Comparison of ENCODE assay signal across 8 mouse cellular contexts in the genomic region with DNA sequence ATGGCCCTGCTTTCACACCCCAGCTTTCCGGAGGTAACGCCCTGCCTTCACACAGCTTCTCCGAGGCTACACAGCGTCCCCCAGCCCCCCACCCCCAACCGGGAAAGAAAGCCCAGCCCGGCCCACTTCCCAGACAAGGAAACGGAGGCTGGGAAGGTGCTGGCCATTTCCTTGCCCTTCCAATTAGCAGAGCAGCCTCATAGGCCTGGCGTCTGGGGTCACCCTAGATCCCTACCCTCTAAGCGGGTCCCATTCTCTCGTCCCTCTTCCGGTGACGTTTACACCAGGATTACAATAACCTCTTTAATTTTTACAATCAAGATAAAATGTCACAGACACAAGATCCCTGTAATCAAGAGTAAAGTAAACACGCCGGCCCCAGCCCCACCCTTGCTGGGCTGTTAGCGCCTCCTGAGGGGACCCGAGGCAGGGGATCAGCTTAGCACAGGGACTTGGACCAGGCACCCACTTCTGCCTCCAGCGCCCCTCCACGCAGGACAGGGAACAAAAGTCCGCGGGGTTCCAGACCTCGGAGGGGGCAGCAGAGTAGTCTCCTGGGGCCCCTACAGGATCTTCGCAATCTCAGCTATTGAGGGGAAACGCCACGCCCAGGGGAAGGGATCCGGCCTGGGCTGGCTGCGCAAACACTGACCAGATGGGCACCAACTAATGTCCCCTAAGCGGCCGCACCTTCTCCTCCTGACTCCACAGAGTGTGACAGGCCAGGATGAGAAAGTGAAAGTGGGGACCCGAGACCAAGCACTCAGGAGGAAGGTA. TPM values are rescaled to one million over a fixed set of nuclear protein-coding genes. Genes with fewer than 3 reads are reported as not detected.
DNase-seq lines count a peak whose midpoint lies in the region; ATAC-seq and TF ChIP-seq lines count a peak whose summit lies in the region.

No protein-coding gene starts in this region.

- peak; percentile 45 for DNase-seq in MN1 (ENCODE audit: low spot score)
- DNase-seq in embryonic facial prominence, embryonic 14.5 days (ENCODE audit: low spot score) = no peak
- DNase-seq in hindbrain, postnatal 0 days (ENCODE audit: low spot score) = no peak
- no peak for DNase-seq in lung, embryonic 14.5 days
- no peak for DNase-seq in urinary bladder, postnatal 36 days (ENCODE audit: low spot score in 2 of 2)
- DNase-seq in adrenal gland, adult 8-10 months = no peak

- TF ChIP-seq CTCF in hindbrain, postnatal 0 days (IDR thresholded peaks at IDR 0.05; ENCODE audit: low read depth) = no peak
- no peak; the same call in 1 of the 2 replicates for TF ChIP-seq CTCF in lung, embryonic 14.5 days (IDR thresholded peaks at IDR 0.05; ENCODE audit: low read depth)

- H3K9me3 ChIP-seq in embryonic facial prominence, embryonic 14.5 days (ENCODE audit: control insufficient read depth, low read length) = no peaks in the 10 kb centered on the region
- H3K9me3 ChIP-seq in hindbrain, postnatal 0 days (ENCODE audit: low read length) = no peaks in the 10 kb centered on the region
- no peaks in the 10 kb centered on the region for H3K9me3 ChIP-seq in lung, embryonic 14.5 days (ENCODE audit: low read depth, low read length)
- H3K9me3 ChIP-seq in stomach, embryonic 16.5 days (replicated peaks; ENCODE audit: control insufficient read depth, low read length) = no peaks in the 10 kb centered on the region

- no peak for ATAC-seq in embryonic facial prominence, embryonic 14.5 days (ENCODE audit: low read depth)
- ATAC-seq in hindbrain, postnatal 0 days = no peak
- no peak for ATAC-seq in lung, embryonic 14.5 days (ENCODE audit: insufficient read depth)
- peak; percentile 22; the same call in 1 of the 2 replicates for ATAC-seq in stomach, embryonic 16.5 days (ENCODE audit: insufficient read depth, low FRiP score)
- no peak for ATAC-seq in megakaryocyte-erythroid progenitor cell, adult 5-6 weeks (replicated peaks; ENCODE audit: low FRiP score, low TSS enrichment, poor library complexity, severe bottlenecking)

- H3K36me3 ChIP-seq in embryonic facial prominence, embryonic 14.5 days (ENCODE audit: control insufficient read depth, insufficient read depth, low read length) = no peaks in the 10 kb centered on the region
- H3K36me3 ChIP-seq in hindbrain, postnatal 0 days (ENCODE audit: insufficient read depth, low read length) = no peaks in the 10 kb centered on the region
- H3K36me3 ChIP-seq in lung, embryonic 14.5 days (ENCODE audit: insufficient read depth) = no peaks in the 10 kb centered on the region
- H3K36me3 ChIP-seq in stomach, embryonic 16.5 days (ENCODE audit: control insufficient read depth, insufficient read depth, low read length) = no peaks in the 10 kb centered on the region

- H3K9ac ChIP-seq in embryonic facial prominence, embryonic 14.5 days (ENCODE audit: low read depth, low read length) = peak overlapping the region; percentile 14; the same call in 1 of the 2 replicates
- H3K9ac ChIP-seq in hindbrain, postnatal 0 days (replicated peaks; ENCODE audit: low read length) = no peak overlapping the region
- peak overlapping the region; percentile 20; the same call in 1 of the 2 replicates for H3K9ac ChIP-seq in lung, embryonic 14.5 days
- H3K9ac ChIP-seq in stomach, embryonic 16.5 days (ENCODE audit: low read length) = peak overlapping the region; percentile 48

- H3K27me3 ChIP-seq in embryonic facial prominence, embryonic 14.5 days (replicated peaks; ENCODE audit: control insufficient read depth, insufficient read depth, low read length) = peaks cover 55% of the 10 kb centered on the region
- peaks cover 15% of the 10 kb centered on the region; the same call in 1 of the 2 replicates for H3K27me3 ChIP-seq in hindbrain, postnatal 0 days (ENCODE audit: insufficient read depth, low read length)
- peaks cover 53% of the 10 kb centered on the region for H3K27me3 ChIP-seq in lung, embryonic 14.5 days (ENCODE audit: insufficient read depth, low read length)
- peaks cover 21% of the 10 kb centered on the region for H3K27me3 ChIP-seq in stomach, embryonic 16.5 days (ENCODE audit: control insufficient read depth, insufficient read depth, low read length)

- no peaks in the 10 kb centered on the region for H3K4me1 ChIP-seq in embryonic facial prominence, embryonic 14.5 days (ENCODE audit: control insufficient read depth, insufficient read depth, low read length)
- no peaks in the 10 kb centered on the region for H3K4me1 ChIP-seq in hindbrain, postnatal 0 days (ENCODE audit: insufficient read depth, low read length)
- H3K4me1 ChIP-seq in lung, embryonic 14.5 days (ENCODE audit: insufficient read depth) = no peaks in the 10 kb centered on the region
- peaks cover 15% of the 10 kb centered on the region for H3K4me1 ChIP-seq in stomach, embryonic 16.5 days (ENCODE audit: control insufficient read depth, insufficient read depth, low read length)

- H3K27ac ChIP-seq in embryonic facial prominence, embryonic 14.5 days (replicated peaks; ENCODE audit: low read depth, low read length) = no peak overlapping the region
- H3K27ac ChIP-seq in hindbrain, postnatal 0 days = no peak overlapping the region
- H3K27ac ChIP-seq in lung, embryonic 14.5 days (ENCODE audit: low read depth) = no peak overlapping the region
- 0 out of 2 replicates have a peak overlapping the region, but pooled peaks have one; percentile 26 for H3K27ac ChIP-seq in stomach, embryonic 16.5 days (ENCODE audit: low read length)

- H3K4me2 ChIP-seq in embryonic facial prominence, embryonic 14.5 days (ENCODE audit: low read depth, low read length) = peak overlapping the region; percentile 39
- H3K4me2 ChIP-seq in hindbrain, postnatal 0 days (ENCODE audit: low read depth, low read length) = peak overlapping the region; percentile 37; the same call in 1 of the 2 replicates
- peak overlapping the region; percentile 53 for H3K4me2 ChIP-seq in lung, embryonic 14.5 days
- H3K4me2 ChIP-seq in stomach, embryonic 16.5 days (ENCODE audit: low read depth, low read length) = peak overlapping the region; percentile 53

- H3K4me3 ChIP-seq in embryonic facial prominence, embryonic 14.5 days (ENCODE audit: low read depth, low read length) = peak overlapping the region; percentile 24
- peak overlapping the region; percentile 16; the same call in 1 of the 2 replicates for H3K4me3 ChIP-seq in hindbrain, postnatal 0 days (ENCODE audit: low read length)
- H3K4me3 ChIP-seq in lung, embryonic 14.5 days (ENCODE audit: low read depth, low read length) = peak overlapping the region; percentile 21
- H3K4me3 ChIP-seq in stomach, embryonic 16.5 days (replicated peaks; ENCODE audit: low read length) = peak overlapping the region; percentile 46

- 10% methylated on average over 29 of the region's 29 CpGs for WGBS in embryonic facial prominence, embryonic 14.5 days
- 13% methylated on average over 29 of the region's 29 CpGs for WGBS in hindbrain, postnatal 0 days
- WGBS in lung, embryonic 14.5 days = 5% methylated on average over 29 of the region's 29 CpGs
- 6% methylated on average over 29 of the region's 29 CpGs for WGBS in stomach, embryonic 16.5 days

RNA-seq across cellular contexts. Expression of gene B3gnt3, which starts 0.9 kb away (rescaled TPM):
- polyA plus RNA-seq in embryonic facial prominence, embryonic 14.5 days (2014; fragmentation: Nextera tagmentation; extraction: Ambion mirVana) = 0.84 and 0.87 TPM in 2 replicates
- 0.42 and 0.50 TPM in 2 replicates for total RNA-seq in hindbrain, postnatal 0 days (2014; rRNA removed)
- 0.52 and 0.60 TPM in 2 replicates for polyA plus RNA-seq in hindbrain, postnatal 0 days (2015; fragmentation: Nextera tagmentation; extraction: Ambion mirVana)
- polyA plus RNA-seq in lung, embryonic 14.5 days (2014; fragmentation: Nextera tagmentation; extraction: Ambion mirVana) = 2.1 and 2.3 TPM in 2 replicates
- 12.2 and 15.0 TPM in 2 replicates for polyA plus RNA-seq in stomach, embryonic 16.5 days (2015; fragmentation: Nextera tagmentation; extraction: Ambion mirVana)
- 0.42 and 0.79 TPM in 2 replicates for total RNA-seq in megakaryocyte-erythroid progenitor cell, adult 5-6 weeks (2014; fragmentation: Nextera tagmentation)
- 0.30 and 0.99 TPM in 2 replicates for total RNA-seq in megakaryocyte-erythroid progenitor cell, adult 5-6 weeks (2017)
- 1 to 10 TPM; 3.0 to 5.1 (median 4.4) TPM for total RNA-seq in adrenal gland, adult 8-10 months (2022)

RNA-seq across cellular contexts. Expression of gene Insl3, which starts 11.7 kb away (rescaled TPM):
- polyA plus RNA-seq in embryonic facial prominence, embryonic 14.5 days (2014; fragmentation: Nextera tagmentation; extraction: Ambion mirVana) = 1.0 TPM in 1 of 2 replicates, not detected in the other
- not detected in 2 replicates for total RNA-seq in hindbrain, postnatal 0 days (2014; rRNA removed)
- polyA plus RNA-seq in hindbrain, postnatal 0 days (2015; fragmentation: Nextera tagmentation; extraction: Ambion mirVana) = 1.7 and 3.4 TPM in 2 replicates
- polyA plus RNA-seq in lung, embryonic 14.5 days (2014; fragmentation: Nextera tagmentation; extraction: Ambion mirVana) = 0.87 and 1.0 TPM in 2 replicates
- polyA plus RNA-seq in stomach, embryonic 16.5 days (2015; fragmentation: Nextera tagmentation; extraction: Ambion mirVana) = 1.1 and 1.7 TPM in 2 replicates
- 6.4 and 17.6 TPM in 2 replicates for total RNA-seq in megakaryocyte-erythroid progenitor cell, adult 5-6 weeks (2014; fragmentation: Nextera tagmentation)
- 0.88 and 4.8 TPM in 2 replicates for total RNA-seq in megakaryocyte-erythroid progenitor cell, adult 5-6 weeks (2017)
- 10 to 100 TPM in 1 of 4 experiments, 1 to 10 TPM in 3; 3.9 to 12.3 (median 7.1) TPM for total RNA-seq in adrenal gland, adult 8-10 months (2022)

RNA-seq across cellular contexts. Expression of gene Jak3, which starts 24.6 kb away (rescaled TPM):
- polyA plus RNA-seq in embryonic facial prominence, embryonic 14.5 days (2014; fragmentation: Nextera tagmentation; extraction: Ambion mirVana) = 4.8 and 5.2 TPM in 2 replicates
- 14.8 and 15.3 TPM in 2 replicates for total RNA-seq in hindbrain, postnatal 0 days (2014; rRNA removed)
- polyA plus RNA-seq in hindbrain, postnatal 0 days (2015; fragmentation: Nextera tagmentation; extraction: Ambion mirVana) = 7.3 and 7.4 TPM in 2 replicates
- polyA plus RNA-seq in lung, embryonic 14.5 days (2014; fragmentation: Nextera tagmentation; extraction: Ambion mirVana) = 7.2 and 7.8 TPM in 2 replicates
- polyA plus RNA-seq in stomach, embryonic 16.5 days (2015; fragmentation: Nextera tagmentation; extraction: Ambion mirVana) = 9.3 and 9.5 TPM in 2 replicates
- total RNA-seq in megakaryocyte-erythroid progenitor cell, adult 5-6 weeks (2014; fragmentation: Nextera tagmentation) = 5.2 and 10.4 TPM in 2 replicates
- 1.8 and 4.5 TPM in 2 replicates for total RNA-seq in megakaryocyte-erythroid progenitor cell, adult 5-6 weeks (2017)
- total RNA-seq in adrenal gland, adult 8-10 months (2022) = 10 to 100 TPM; 10.7 to 21.8 (median 16.6) TPM

RNA-seq across cellular contexts. Expression of gene Fcho1, which starts 24.8 kb away (rescaled TPM):
- 2.6 and 2.7 TPM in 2 replicates for polyA plus RNA-seq in embryonic facial prominence, embryonic 14.5 days (2014; fragmentation: Nextera tagmentation; extraction: Ambion mirVana)
- 84.2 and 99.0 TPM in 2 replicates for total RNA-seq in hindbrain, postnatal 0 days (2014; rRNA removed)
- 62.2 and 65.8 TPM in 2 replicates for polyA plus RNA-seq in hindbrain, postnatal 0 days (2015; fragmentation: Nextera tagmentation; extraction: Ambion mirVana)
- 3.9 and 4.5 TPM in 2 replicates for polyA plus RNA-seq in lung, embryonic 14.5 days (2014; fragmentation: Nextera tagmentation; extraction: Ambion mirVana)
- polyA plus RNA-seq in stomach, embryonic 16.5 days (2015; fragmentation: Nextera tagmentation; extraction: Ambion mirVana) = 6.1 and 7.0 TPM in 2 replicates
- 183 and 235 TPM in 2 replicates for total RNA-seq in megakaryocyte-erythroid progenitor cell, adult 5-6 weeks (2014; fragmentation: Nextera tagmentation)
- 68.1 and 88.4 TPM in 2 replicates for total RNA-seq in megakaryocyte-erythroid progenitor cell, adult 5-6 weeks (2017)
- 1 to 10 TPM; 2.1 to 6.2 (median 3.7) TPM for total RNA-seq in adrenal gland, adult 8-10 months (2022)

RNA-seq across cellular contexts. Expression of gene Unc13a, which starts 29.1 kb away (rescaled TPM):
- 1.1 and 1.4 TPM in 2 replicates for polyA plus RNA-seq in embryonic facial prominence, embryonic 14.5 days (2014; fragmentation: Nextera tagmentation; extraction: Ambion mirVana)
- 81.4 and 89.1 TPM in 2 replicates for total RNA-seq in hindbrain, postnatal 0 days (2014; rRNA removed)
- polyA plus RNA-seq in hindbrain, postnatal 0 days (2015; fragmentation: Nextera tagmentation; extraction: Ambion mirVana) = 16.8 and 16.9 TPM in 2 replicates
- 0.46 and 0.64 TPM in 2 replicates for polyA plus RNA-seq in lung, embryonic 14.5 days (2014; fragmentation: Nextera tagmentation; extraction: Ambion mirVana)
- 1.1 and 1.2 TPM in 2 replicates for polyA plus RNA-seq in stomach, embryonic 16.5 days (2015; fragmentation: Nextera tagmentation; extraction: Ambion mirVana)
- total RNA-seq in megakaryocyte-erythroid progenitor cell, adult 5-6 weeks (2014; fragmentation: Nextera tagmentation) = 0.26 and 0.64 TPM in 2 replicates
- total RNA-seq in megakaryocyte-erythroid progenitor cell, adult 5-6 weeks (2017) = 0.27 TPM in 1 of 2 replicates, not detected in the other
- total RNA-seq in adrenal gland, adult 8-10 months (2022) = 10 to 100 TPM in 3 of 4 experiments, 1 to 10 TPM in 1; 9.8 to 11.8 (median 11.4) TPM
